Mouse (Mus musculus) C2C12 (cell line): ENCODE measurements at regions not wholly inside any gene's neighbourhood (a gene's known extent, or its start where the extent isn't known, plus 50 kb on each side); places are given as distances from the start of the nearest gene placed in this dataset.

ENCODE experiments used
- CTCF ChIP-seq: IDR thresholded peaks from one replicate; pipeline ENCODE4 v1.5.1; 2011; ENCODE audit not compliant: control insufficient read depth, insufficient read depth, insufficient read length
- MAX ChIP-seq: IDR thresholded peaks from one replicate; pipeline ENCODE4 v1.6.1; 2011; ENCODE audit warnings: mild to moderate bottlenecking, control low read depth
- MYOG ChIP-seq: IDR thresholded peaks from one replicate; pipeline ENCODE4 v1.6.1; 2011; ENCODE audit not compliant: control insufficient read depth, insufficient read length; ENCODE audit errors: extremely low read depth
- USF1 ChIP-seq: IDR thresholded peaks from one replicate; pipeline ENCODE4 v1.6.1; 2011; ENCODE audit warnings: low read depth, mild to moderate bottlenecking, control low read depth, moderate library complexity

GRCm38 (mm10) chr19:14802909-14803650 lies 205.2 kb upstream of the Tle4 start:
- no peak for TF ChIP-seq CTCF
- TF ChIP-seq USF1 = no peak
- TF ChIP-seq MAX = no peak
- TF ChIP-seq MYOG = no peak
